Mouse (Mus musculus) megakaryocyte, embryonic 14.5 days (primary cell): ENCODE measurements around the gene Hvcn1.

Experiments used
- FLI1 ChIP-seq: IDR thresholded peaks from 2 replicates; pipeline ENCODE4 v1.6.1; 2012; ENCODE audit warnings: low read length, inconsistent platforms, mixed read lengths
- GATA1 ChIP-seq: IDR thresholded peaks from 3 replicates; pipeline ENCODE4 v1.6.1; 2012; ENCODE audit warnings: mixed read lengths, low read length, inconsistent platforms, borderline replicate concordance

GRCm38 (mm10) chr5:122268858-122269604, 62.4 kb downstream of the Hvcn1 start:
- TF ChIP-seq GATA1 (no peak), FLI1 (no peak)
